Mouse (Mus musculus) G1E (cell line): ENCODE measurements around the gene Hs6st3.

Source experiments
- CTCF ChIP-seq: IDR thresholded peaks from 2 replicates; pipeline ENCODE4 v1.5.1; 2012; ENCODE audit warnings: low read depth, low read length, inconsistent platforms, mixed read lengths
- GATA1 ChIP-seq: IDR thresholded peaks from 2 replicates; pipeline ENCODE4 v1.6.1; 2012; ENCODE audit warnings: borderline replicate concordance, low read length, inconsistent platforms, mixed read lengths

GRCm38 (mm10) chr14:119585069-119585468 is 446.9 kb downstream of the Hs6st3 start:
- no peak for TF ChIP-seq CTCF
- no peak for TF ChIP-seq GATA1
